Mouse (Mus musculus): ENCODE data around the gene Naa15.
"Not testable (repeated sequence)": the region's sequence is repeated elsewhere in the genome, so short reads cannot be mapped to it uniquely, and the experiment has no call there.

Naa15 gene

GRCm38 (mm10) chr3:51415098-51416072, at the start of gene Naa15:
Gene Naa15 (plus strand): TSS chr3:51415148.
- DNase-seq (ENCODE audit: low spot score): peak; percentile 93

GRCm38 (mm10) chr3:51365517-51365882, 49.4 kb upstream of the Naa15 start:
- DNase-seq (ENCODE audit: low spot score): no peak

DNA sequence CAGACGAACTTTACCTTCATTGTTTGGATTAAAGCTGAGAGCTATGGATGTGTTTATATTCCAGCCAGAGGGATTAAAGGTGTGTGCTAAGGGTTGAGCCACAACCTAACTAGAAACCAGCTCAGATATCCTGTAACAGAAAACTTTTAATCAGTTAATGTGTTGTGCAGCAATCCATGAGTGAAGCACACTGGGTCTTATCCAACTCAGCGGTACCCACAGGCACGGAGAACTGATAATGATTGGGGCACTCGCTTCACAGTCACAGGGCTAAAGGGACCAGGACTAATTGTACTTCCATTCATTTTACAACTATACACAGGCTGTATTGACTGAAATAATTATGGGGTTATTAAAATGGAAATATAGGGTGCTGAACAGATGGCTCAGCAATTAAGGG, 48.0 kb upstream of the Naa15 start:
- DNase-seq (ENCODE audit: low spot score): no peak

DNA sequence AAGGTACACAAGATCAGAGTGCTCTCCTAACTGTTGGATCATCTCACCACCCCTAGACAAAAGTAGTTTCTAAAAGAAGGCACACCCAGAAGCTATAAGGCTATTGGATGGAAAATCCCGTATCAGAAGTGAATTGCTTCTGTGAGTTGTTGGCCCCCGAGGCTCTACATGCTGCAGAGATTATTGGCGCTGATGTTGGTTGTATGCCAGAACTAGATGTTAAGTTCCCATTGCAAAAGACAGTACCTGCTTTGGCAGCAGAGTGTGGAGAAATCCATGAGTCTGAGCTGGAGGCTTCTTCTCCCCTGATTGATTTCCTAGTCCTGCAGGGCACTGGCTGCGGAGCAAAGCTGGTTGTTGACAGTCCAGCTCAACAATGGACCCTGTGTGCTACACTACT, 46.9 kb upstream of the Naa15 start:
- no peak for DNase-seq (ENCODE audit: low spot score)

GRCm38 (mm10) chr3:51371826-51372225, 43.1 kb upstream of the Naa15 start:
- no peak for DNase-seq (ENCODE audit: low spot score)

DNA sequence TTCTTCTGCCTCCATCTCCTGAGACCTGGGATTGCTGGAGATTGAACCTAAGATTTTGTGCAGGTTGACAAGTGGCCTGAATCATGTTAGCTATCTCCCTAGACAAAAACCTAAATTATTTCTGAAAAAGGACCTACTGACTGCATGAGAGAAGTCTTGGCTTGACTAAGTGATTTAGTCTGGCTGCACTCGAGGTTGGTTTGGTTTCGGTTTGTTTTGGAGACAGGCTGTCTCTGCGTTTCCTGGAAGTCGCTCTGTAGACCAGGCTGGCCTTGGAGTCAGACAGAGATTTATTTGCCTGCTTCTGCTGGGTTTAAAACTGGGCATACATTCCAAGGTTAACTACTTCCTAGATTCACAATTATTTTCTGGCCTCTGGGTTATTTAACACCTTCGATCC, 42.1 kb upstream of the Naa15 start:
- DNase-seq (ENCODE audit: low spot score): no peak

DNA sequence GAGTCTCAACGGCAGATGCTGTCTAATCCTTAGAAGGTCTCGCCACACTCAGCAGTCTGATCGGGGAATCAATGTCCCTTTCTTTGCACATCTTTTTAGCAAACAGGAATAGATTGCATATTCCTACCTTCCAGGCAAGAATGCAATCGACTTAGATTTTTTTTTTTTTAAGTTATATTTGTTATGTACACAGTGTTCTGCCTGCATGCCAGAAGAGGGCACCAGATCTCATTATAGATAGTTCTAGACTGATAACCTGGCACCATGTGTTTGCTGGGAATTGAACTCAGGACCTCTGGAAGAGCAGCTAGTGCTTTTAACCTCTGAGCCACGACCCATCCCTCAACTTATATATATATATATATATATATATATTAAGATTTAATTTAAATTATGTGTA, 41.4 kb upstream of the Naa15 start:
- DNase-seq (ENCODE audit: low spot score): no peak

DNA sequence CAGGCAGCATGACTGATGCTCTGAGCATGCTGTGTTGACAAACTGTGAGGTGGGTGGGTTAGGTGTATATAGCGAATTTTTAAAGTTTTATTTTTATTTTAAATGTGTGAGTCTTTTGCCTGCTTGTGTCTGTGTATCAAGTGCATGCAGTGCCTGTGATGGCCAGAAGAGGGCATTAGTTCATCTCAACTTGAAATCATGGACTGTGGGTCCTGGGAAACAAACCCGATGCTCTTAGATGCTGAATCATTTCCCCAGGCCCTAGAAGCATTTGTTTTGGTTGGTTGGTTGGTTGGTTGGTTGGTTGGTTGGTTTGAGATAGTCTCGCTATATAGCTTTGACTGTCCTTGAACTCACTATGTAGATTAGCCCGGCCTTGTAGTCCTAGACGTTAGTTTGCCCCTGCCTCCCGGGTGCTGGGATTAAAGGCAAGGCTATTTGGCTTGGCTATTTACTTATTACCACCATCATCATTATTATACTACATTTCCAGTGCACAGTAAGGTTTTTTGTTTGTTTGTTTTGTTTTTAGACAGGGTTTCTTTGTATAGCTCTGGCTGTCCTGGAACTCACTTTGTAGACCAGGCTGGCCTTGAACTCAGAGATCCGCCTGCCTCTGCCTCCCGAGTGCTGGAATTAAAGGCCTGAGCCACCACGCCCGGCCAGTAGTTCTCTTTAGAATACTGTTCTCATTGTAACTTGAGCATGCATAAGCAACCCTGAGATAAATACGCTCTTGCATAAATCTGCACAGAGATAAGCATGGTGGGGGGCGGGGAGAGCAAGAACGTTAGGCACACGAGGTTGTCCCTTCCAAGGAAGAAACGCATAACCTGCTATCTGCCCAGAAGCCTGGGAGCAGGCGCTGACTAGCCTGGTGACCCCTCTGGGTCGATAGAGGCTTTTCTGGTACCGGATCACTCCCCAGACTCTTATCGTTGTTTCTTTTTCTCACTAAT, 39.4 kb upstream of the Naa15 start:
- DNase-seq (ENCODE audit: low spot score): no peak

GRCm38 (mm10) chr3:51377878-51378664, 36.9 kb upstream of the Naa15 start:
- no peak for DNase-seq (ENCODE audit: low spot score)

- DNase-seq (ENCODE audit: low spot score): no peak
Measured at GRCm38 (mm10) chr3:51378665-51378946, 36.3 kb upstream of the Naa15 start.

DNA sequence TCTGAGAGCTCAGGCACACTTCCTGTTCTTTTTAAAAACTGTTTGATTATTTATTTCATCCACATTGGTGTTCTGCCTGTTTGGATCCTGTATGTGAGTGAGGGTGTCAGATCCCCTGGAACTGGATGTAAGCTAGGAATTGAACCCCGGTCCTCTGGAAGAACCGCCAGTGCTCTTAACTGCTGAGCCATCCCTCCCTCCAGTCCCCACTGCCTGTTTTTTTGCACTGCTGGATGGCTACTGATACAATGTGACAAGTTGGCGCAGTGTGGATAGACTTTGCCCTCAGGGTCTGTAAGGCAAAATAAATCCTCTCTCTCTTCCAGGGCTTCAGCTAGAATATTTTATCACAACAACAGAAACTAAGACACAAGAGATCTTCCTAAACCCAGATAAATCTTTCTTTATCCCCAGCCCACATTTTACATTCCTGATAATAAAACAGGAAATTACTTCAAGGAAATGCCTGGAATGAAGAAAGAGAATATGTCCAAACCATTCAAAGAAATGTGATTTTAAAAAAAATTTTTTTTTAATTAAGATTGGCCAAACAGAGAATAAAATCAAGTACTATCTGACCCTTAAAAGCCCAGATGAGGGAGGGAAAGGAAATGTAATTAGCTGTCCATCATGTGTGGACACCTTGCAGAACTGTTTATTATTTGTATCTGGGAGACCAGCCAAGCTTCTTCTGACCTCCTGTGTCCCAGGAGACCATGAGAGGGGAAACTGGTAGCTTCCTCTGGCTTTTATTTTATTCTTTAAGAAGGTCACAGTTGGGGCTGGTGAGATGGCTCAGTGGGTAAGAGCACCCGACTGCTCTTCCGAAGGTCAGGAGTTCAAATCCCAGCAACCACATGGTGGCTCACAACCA, 34.9 kb upstream of the Naa15 start:
- DNase-seq (ENCODE audit: low spot score): no peak

DNA sequence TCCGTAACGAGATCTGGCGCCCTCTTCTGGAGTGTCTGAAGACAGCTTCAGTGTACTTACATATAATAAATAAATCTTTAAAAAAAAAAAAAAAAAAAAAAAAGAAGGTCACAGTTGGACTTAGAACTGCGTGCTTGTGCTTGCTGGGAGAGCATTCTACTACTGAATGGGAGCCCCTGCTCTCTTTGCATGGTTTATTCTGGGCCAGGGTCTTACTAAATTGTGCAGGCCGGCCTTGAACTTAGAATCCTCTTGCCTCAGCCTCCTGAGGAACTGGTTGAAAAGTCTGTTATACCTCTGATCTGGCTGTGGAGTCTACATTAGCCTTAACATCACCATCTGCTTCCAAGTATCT, 34.3 kb upstream of the Naa15 start:
- no peak for DNase-seq (ENCODE audit: low spot score)

DNA sequence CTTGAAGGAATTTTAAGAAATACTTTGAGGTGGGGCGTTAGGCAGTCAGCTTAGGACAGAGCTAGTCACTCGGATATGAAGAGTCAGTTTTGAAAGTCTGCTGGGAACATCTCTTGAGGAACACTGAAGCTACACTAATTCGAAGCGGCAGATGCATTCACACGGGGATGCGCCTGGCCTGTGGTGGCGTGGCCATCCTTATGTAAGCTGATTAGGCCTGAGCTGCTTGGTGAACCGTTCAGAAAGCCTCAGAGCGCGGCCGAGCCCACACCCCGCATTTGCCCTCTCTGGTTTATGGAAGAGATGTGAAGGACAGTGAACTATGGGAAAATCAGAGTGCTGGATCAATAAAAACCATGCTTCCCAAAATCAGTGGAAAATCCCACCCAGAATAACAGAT, 31.5 kb upstream of the Naa15 start:
- DNase-seq (ENCODE audit: low spot score): no peak

DNA sequence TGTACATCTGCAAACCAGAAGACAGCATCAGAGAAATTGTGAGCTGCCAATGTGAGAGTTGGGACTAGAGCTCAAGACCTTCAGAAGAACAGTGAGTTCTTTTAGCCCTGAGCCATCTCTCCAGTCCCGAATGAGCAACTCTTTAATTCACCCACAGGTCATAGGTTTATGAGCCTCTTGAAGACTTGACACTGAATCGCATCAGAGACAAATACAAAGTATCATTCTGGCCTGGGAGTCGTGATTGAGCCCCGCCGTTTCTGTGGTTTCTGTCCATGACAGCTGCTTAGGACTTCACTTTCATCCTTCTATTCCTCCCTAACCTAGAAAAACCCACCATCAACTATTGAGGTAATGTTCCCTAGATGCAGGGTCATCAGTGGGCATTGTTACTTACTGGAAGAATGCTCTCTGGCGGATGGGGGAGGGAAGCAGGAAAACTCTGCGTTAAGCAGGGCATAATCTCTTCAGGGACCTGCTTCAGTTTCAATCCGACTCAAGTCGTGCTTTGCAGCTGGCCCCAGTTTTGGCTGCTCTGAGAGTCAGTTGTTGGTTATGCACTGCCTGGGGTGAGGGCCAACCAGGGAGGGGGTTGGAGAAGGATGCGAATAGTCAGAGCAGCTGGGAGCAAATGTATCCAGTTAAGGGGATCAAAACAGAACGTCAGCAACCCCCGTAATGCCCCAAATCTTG, 28.4 kb upstream of the Naa15 start:
- no peak for DNase-seq (ENCODE audit: low spot score)

GRCm38 (mm10) chr3:51387134-51387451, 27.9 kb upstream of the Naa15 start:
- no peak for DNase-seq (ENCODE audit: low spot score)

- DNase-seq (ENCODE audit: low spot score): no peak
Measured at GRCm38 (mm10) chr3:51387868-51388381, 27.0 kb upstream of the Naa15 start.

GRCm38 (mm10) chr3:51388904-51389303, 26.0 kb upstream of the Naa15 start:
- DNase-seq (ENCODE audit: low spot score): no peak

- no peak for DNase-seq (ENCODE audit: low spot score)
Measured at GRCm38 (mm10) chr3:51391095-51391494, 23.9 kb upstream of the Naa15 start.

DNA sequence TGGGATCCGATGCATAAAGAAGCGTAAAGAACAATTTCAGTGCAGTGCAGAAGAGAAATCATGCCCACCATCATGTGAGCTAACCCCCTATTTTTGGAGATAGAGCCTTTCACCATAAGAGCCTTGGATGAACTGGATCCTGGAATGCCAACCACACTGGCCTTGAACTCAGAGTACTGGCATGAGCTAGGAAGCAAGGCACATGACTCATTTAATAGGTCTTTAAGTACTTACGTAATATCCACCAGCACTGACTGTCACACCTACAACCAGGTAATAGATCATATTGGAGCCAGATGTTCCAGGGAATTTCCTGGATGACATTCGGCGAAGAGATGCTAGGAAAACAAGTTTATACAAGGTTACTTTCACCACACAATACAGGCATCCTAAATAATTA, 23.4 kb upstream of the Naa15 start:
- no peak for DNase-seq (ENCODE audit: low spot score)

- not testable (repeated sequence) for DNase-seq (ENCODE audit: low spot score)
Measured at GRCm38 (mm10) chr3:51393018-51393417, 21.9 kb upstream of the Naa15 start.

DNA sequence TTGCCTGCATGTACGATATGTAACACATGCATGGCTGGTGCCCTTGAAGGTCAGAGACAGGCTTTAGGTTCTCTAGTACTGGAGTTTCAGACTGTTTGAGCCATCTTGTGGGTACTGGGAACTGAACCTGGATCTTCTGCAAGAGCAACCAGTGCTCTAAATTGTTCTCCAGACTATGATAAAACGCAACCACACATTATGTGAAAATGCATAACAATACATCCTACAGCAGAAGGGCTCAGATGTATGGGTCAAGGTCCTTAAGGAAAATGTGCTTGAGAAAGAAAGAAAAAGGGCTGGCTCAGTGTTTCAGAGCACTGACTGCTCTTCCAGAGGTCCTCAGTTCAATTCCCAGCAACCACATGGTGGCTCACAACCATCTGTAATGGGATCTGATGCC, 21.3 kb upstream of the Naa15 start:
- DNase-seq (ENCODE audit: low spot score): no peak
